Mouse (Mus musculus) embryo, embryonic 10 days (tissue): ENCODE measurements around the gene Ccn1.

ENCODE experiments used
- DNase-seq: peaks from one replicate; pipeline ENCODE4 v3.0.0-alpha.2; 2015; ENCODE audit warnings: low spot score

Gene Ccn1

GRCm38 (mm10) chr3:145649852-145650202, at the start of gene Ccn1:
TSS of gene Ccn1 (minus strand) at chr3:145649981.
- peak; percentile 95 for DNase-seq

GRCm38 (mm10) chr3:145693361-145693760, 43.6 kb upstream of the Ccn1 start:
- DNase-seq, result no peak

- DNase-seq, result no peak
Observed at GRCm38 (mm10) chr3:145692037-145692436, 42.3 kb upstream of the Ccn1 start.

GRCm38 (mm10) chr3:145691415-145691814, 41.6 kb upstream of the Ccn1 start:
- no peak for DNase-seq

- DNase-seq, result no peak
Observed at GRCm38 (mm10) chr3:145689271-145689670, 39.5 kb upstream of the Ccn1 start.

- DNase-seq, result no peak
Observed at GRCm38 (mm10) chr3:145687836-145688235, 38.1 kb upstream of the Ccn1 start.

- peak; percentile 42 for DNase-seq
Observed at GRCm38 (mm10) chr3:145684604-145685441, 35.0 kb upstream of the Ccn1 start.

- DNase-seq, result no peak
Observed at GRCm38 (mm10) chr3:145684201-145684600, 34.4 kb upstream of the Ccn1 start.

- no peak for DNase-seq
Observed at GRCm38 (mm10) chr3:145681348-145681935, 31.7 kb upstream of the Ccn1 start.

- DNase-seq, result no peak
Observed at GRCm38 (mm10) chr3:145680686-145681085, 30.9 kb upstream of the Ccn1 start.

- DNase-seq, result no peak
Observed at GRCm38 (mm10) chr3:145676212-145676611, 26.4 kb upstream of the Ccn1 start.

- DNase-seq, result no peak
Observed at GRCm38 (mm10) chr3:145674815-145675214, 25.0 kb upstream of the Ccn1 start.

GRCm38 (mm10) chr3:145666383-145666782, 16.6 kb upstream of the Ccn1 start:
- DNase-seq, result no peak

GRCm38 (mm10) chr3:145656993-145657713, 7.4 kb upstream of the Ccn1 start:
- no peak for DNase-seq

- no peak for DNase-seq
Observed at GRCm38 (mm10) chr3:145654944-145655343, 5.2 kb upstream of the Ccn1 start.

- peak; percentile 26 for DNase-seq
Observed at GRCm38 (mm10) chr3:145654028-145654427, 4.2 kb upstream of the Ccn1 start.

- peak; percentile 91 for DNase-seq
Observed at GRCm38 (mm10) chr3:145653191-145653940, 3.6 kb upstream of the Ccn1 start.

GRCm38 (mm10) chr3:145652322-145653131, 2.7 kb upstream of the Ccn1 start:
- DNase-seq, result peak; percentile 63

GRCm38 (mm10) chr3:145651978-145652321, 2.2 kb upstream of the Ccn1 start:
- no peak for DNase-seq

GRCm38 (mm10) chr3:145651029-145651977, 1.5 kb upstream of the Ccn1 start:
- peak; percentile 65 for DNase-seq
